Mouse (Mus musculus) heart, postnatal 0 days (tissue): ENCODE results near the gene Magi1.

Source experiments
- CTCF ChIP-seq: IDR thresholded peaks from 2 replicates; pipeline ENCODE4 v1.5.1; 2016; ENCODE audit warnings: antibody characterized with exemption, control low read depth, low read depth
- EP300 ChIP-seq: IDR thresholded peaks from 2 replicates; pipeline ENCODE4 v1.6.1; 2016; ENCODE audit warnings: antibody characterized with exemption, low read depth

DNA sequence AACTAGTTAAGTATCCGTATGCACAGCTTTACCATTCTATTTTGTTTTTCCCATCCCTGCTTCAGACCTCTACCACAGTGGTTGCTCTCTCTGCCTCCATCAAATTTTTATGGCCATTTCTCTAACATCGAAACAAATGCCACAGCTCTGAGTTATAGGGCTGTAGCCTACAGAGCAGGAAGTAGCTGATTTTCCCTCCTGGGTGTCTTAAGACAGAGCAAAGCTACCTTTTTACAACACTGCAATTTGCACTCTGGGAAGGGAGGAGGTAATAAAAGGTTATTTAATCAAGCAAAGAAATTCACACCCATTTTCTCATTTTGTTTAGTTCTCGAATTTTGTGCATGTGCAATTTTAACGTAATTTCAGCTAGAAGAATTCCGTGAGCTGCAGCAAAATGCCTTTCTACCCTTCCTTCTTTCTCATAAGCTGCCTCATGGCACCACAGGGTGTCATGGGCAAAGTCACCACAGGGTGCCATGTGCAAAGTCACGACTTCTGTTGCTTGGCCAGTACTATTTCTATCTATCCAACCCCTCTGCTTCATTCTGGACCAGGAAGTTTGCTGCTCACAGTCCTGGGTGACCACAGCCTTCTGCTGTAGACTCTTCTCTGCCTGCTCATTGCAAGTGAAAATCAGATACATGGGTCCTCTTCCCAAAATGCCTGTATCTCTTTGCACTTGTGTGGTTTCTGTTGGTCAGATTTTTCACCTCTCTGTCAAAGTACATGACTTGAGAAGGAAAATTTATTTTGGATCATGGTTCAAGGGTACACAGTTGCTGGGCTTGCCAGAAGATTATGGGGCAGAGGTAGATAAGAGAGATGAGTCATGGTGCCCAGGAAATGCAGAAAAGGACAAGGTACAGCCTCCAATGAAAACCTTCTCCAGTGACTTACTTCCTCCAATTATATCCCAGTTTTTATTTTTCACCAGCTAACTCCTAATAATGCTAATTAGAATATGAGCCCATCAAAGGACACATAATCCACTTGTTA is 167.0 kb downstream of the Magi1 start:
- TF ChIP-seq CTCF (no peak), EP300 (no peak)
